Mouse (Mus musculus) intestine, postnatal 0 days (tissue): ENCODE results near the gene Slc44a5. TPM values are rescaled to one million over a fixed set of nuclear protein-coding genes. Genes with fewer than 3 reads are reported as not detected.

Experiments
- ATAC-seq: fragments of 200-750 bp; cut with Nextera tagmentation; 2 replicates; pipeline ENCODE4 v1.8.0; 2017; ENCODE audit warnings: mild to moderate bottlenecking, moderate TSS enrichment, moderate library complexity
- H3K27ac ChIP-seq: fragments of 300-500 bp; sonication (generic); 2 replicates; pipeline ENCODE4 v1.5.1; 2014; ENCODE audit warnings: mild to moderate bottlenecking, low read depth, low read length, moderate library complexity
- H3K27me3 ChIP-seq: fragments of 300-500 bp; sonication (generic); replicated peaks from 2 replicates; pipeline ENCODE4 v1.6.1; 2014; ENCODE audit warnings: low read length, mixed read lengths; ENCODE audit not compliant: control insufficient read depth, insufficient read depth
- H3K36me3 ChIP-seq: fragments of 300-500 bp; sonication (generic); 2 replicates; pipeline ENCODE4 v1.6.1; 2014; ENCODE audit warnings: mild to moderate bottlenecking, moderate library complexity; ENCODE audit not compliant: control insufficient read depth, insufficient read depth
- H3K4me1 ChIP-seq: fragments of 300-500 bp; sonication (generic); replicated peaks from 2 replicates; pipeline ENCODE4 v1.6.1; 2014; ENCODE audit warnings: antibody characterized with exemption, low read length, mixed read lengths; ENCODE audit not compliant: control insufficient read depth, insufficient read depth
- H3K4me2 ChIP-seq: fragments of 300-500 bp; sonication (generic); replicated peaks from 2 replicates; pipeline ENCODE4 v1.6.1; 2014; ENCODE audit warnings: low read depth, mild to moderate bottlenecking, moderate library complexity
- H3K4me3 ChIP-seq: fragments of 300-500 bp; sonication (generic); 2 replicates; pipeline ENCODE4 v1.5.1; 2014; ENCODE audit warnings: low read depth, low read length
- H3K9ac ChIP-seq: fragments of 300-500 bp; sonication (generic); 2 replicates; pipeline ENCODE4 v1.6.1; 2014; ENCODE audit warnings: mild to moderate bottlenecking, low read depth, low read length
- H3K9me3 ChIP-seq: fragments of 300-500 bp; sonication (generic); 2 replicates; pipeline ENCODE4 v1.6.1; 2016; ENCODE audit warnings: mixed run types; ENCODE audit not compliant: control insufficient read depth
- CTCF ChIP-seq: sonication (generic); IDR thresholded peaks from 2 replicates; pipeline ENCODE4 v1.5.1; 2016; ENCODE audit warnings: low read depth, mild to moderate bottlenecking, control low read depth, antibody characterized with exemption, moderate library complexity
- WGBS: fragments of 180-500 bp; shearing (Covaris S2); extraction: QIAGEN DNeasy Blood & Tissue Kit; methylation state at CpG from one replicate; pipeline ENCODE4 v1.1.7; 2014; 5-methylcytosine and 5-hydroxymethylcytosine counted together
- polyA plus RNA-seq: library from polyadenylated mRNA; unstranded; fragments of >200 nt; fragmentation: Nextera tagmentation; extraction: Ambion mirVana; gene quantifications from 2 replicates; pipeline ENCODE4 v1.2.1, GENCODE M21; 2015

The Slc44a5 gene
- polyA plus RNA-seq, 1 experiment from 2014 or later: 0.43 TPM

GRCm38 (mm10) chr3:154298490-154298889, 325.3 kb downstream of the Slc44a5 start:
- no peaks in the 10 kb centered on the region for H3K4me1 ChIP-seq
- no peak for TF ChIP-seq CTCF
- no peak for ATAC-seq
- no peaks in the 10 kb centered on the region for H3K27me3 ChIP-seq
- no peak overlapping the region for H3K9ac ChIP-seq
- H3K9me3 ChIP-seq: no peaks in the 10 kb centered on the region
- no peaks in the 10 kb centered on the region for H3K36me3 ChIP-seq
- H3K4me3 ChIP-seq: no peak overlapping the region
- H3K27ac ChIP-seq: no peak overlapping the region
- H3K4me2 ChIP-seq: no peak overlapping the region

GRCm38 (mm10) chr3:154300006-154300405, 326.8 kb downstream of the Slc44a5 start:
- WGBS: 95% methylated on average over 9 of the region's 9 CpGs
- Histone ChIP-seq H3K36me3 (no peaks in the 10 kb centered on the region), H3K4me3 (no peak overlapping the region), H3K9ac (no peak overlapping the region), H3K27me3 (no peaks in the 10 kb centered on the region), H3K4me1 (no peaks in the 10 kb centered on the region), H3K9me3 (no peaks in the 10 kb centered on the region), H3K27ac (no peak overlapping the region), H3K4me2 (no peak overlapping the region)
- ATAC-seq: no peak
- no peak for TF ChIP-seq CTCF

- no peak overlapping the region for H3K9ac ChIP-seq
- no peaks in the 10 kb centered on the region for H3K27me3 ChIP-seq
- 74% methylated on average over 4 of the region's 4 CpGs for WGBS
- TF ChIP-seq CTCF: no peak
- H3K4me1 ChIP-seq: no peaks in the 10 kb centered on the region
- ATAC-seq: no peak
- no peak overlapping the region for H3K4me3 ChIP-seq
- H3K4me2 ChIP-seq: no peak overlapping the region
- H3K36me3 ChIP-seq: no peaks in the 10 kb centered on the region
- H3K9me3 ChIP-seq: no peaks in the 10 kb centered on the region
- no peak overlapping the region for H3K27ac ChIP-seq
These were observed 327.9 kb downstream of the Slc44a5 start for GRCm38 (mm10) chr3:154301102-154301501.

DNA sequence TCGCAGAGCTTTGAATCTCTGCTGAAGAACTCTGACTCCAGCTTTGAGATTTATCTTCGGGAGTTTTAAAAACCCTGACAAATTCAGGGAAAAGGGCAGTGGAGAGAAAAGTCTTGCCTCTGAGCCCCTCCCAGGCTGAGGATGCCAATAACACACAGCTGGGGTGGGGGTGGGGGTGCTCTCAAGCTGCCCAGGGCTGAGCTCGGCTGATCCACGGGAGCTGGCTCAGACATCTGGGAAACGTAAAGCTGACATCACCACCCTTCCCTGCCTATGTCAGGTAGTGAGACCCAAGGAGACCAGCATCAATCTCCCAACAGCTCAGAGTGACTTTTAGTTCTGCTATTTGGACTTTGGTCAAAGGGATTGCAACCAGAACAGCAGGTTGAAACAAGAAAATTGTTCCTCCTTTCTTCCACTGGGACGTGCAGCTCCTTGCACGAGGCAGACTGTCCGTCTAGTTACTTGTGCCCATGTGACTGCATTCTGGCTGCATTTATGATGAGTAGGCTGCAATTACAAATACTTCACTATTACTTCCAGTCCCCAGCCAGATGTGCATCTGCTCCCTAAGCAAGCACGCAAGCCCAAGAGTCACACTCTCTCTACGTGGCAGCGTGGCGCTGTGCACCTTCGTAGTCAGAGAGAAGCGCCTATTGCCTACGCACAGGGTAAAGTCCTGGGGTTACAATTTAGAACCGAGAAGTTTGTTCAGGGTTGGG, 332.1 kb downstream of the Slc44a5 start:
- Histone ChIP-seq H3K9me3 (no peaks in the 10 kb centered on the region), H3K27ac (no peak overlapping the region), H3K36me3 (no peaks in the 10 kb centered on the region), H3K4me1 (no peaks in the 10 kb centered on the region), H3K4me2 (no peak overlapping the region), H3K4me3 (no peak overlapping the region), H3K9ac (no peak overlapping the region), H3K27me3 (no peaks in the 10 kb centered on the region)
- ATAC-seq: peak; percentile 43; the same call in 1 of the 2 replicates
- 42% methylated on average over 16 of the region's 16 CpGs for WGBS
- no peak for TF ChIP-seq CTCF

DNA sequence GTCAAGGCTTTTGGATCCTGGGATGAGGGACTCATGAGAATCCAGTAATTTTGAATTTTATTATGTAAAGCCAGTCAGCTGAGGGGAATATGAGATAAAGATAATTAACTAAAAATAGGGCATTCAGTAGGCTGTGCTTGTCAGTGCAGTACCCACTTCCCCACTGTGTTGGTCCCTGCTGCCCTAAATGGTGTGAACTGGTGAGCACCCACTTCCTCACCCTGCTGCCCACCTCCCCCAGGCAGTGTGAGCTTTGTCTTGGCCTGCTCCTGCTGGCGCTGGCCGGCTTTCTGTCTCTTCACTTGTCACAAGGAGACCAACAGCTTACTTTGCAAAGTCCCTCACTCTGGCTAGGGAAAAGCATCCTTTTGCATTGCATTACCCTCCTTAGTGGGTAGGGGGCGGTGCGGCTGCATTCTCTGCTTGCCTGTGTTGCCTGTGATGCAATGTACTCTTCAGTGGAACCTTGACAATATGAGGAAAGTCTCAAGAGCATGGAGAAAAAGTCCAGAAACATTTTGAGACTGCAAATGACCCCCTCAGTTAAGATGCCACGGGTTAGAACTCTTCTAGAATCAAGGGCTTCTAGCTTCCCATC, 344.5 kb downstream of the Slc44a5 start:
- H3K9ac ChIP-seq: no peak overlapping the region
- no peak for ATAC-seq
- peak; percentile 64 for TF ChIP-seq CTCF
- H3K36me3 ChIP-seq: no peaks in the 10 kb centered on the region
- H3K27me3 ChIP-seq: peaks cover 17% of the 10 kb centered on the region
- no peak overlapping the region for H3K4me2 ChIP-seq
- 26% methylated on average over 5 of the region's 5 CpGs for whole genome bisulfite sequencing
- H3K9me3 ChIP-seq: no peaks in the 10 kb centered on the region
- no peaks in the 10 kb centered on the region for H3K4me1 ChIP-seq
- H3K27ac ChIP-seq: no peak overlapping the region
- H3K4me3 ChIP-seq: no peak overlapping the region

Other genes starting within 250 kb of the Slc44a5 start
- gene St6galnac3, start 248.3 kb upstream of the Slc44a5 start, polyA plus RNA-seq: 7.9 and 8.5 TPM in 2 replicates
- gene Asb17, start 129.2 kb upstream of the Slc44a5 start, polyA plus RNA-seq: not detected in 2 replicates
- gene Msh4, start 67.3 kb upstream of the Slc44a5 start, polyA plus RNA-seq: 0.04 and 0.05 TPM in 2 replicates
- gene Rabggtb, start 60.4 kb upstream of the Slc44a5 start, polyA plus RNA-seq: 36.3 and 36.7 TPM in 2 replicates
- gene Acadm, start 28.8 kb upstream of the Slc44a5 start, polyA plus RNA-seq: 148 and 153 TPM in 2 replicates